Comparison of ENCODE assay signal across 8 mouse cellular contexts in the genomic region with DNA sequence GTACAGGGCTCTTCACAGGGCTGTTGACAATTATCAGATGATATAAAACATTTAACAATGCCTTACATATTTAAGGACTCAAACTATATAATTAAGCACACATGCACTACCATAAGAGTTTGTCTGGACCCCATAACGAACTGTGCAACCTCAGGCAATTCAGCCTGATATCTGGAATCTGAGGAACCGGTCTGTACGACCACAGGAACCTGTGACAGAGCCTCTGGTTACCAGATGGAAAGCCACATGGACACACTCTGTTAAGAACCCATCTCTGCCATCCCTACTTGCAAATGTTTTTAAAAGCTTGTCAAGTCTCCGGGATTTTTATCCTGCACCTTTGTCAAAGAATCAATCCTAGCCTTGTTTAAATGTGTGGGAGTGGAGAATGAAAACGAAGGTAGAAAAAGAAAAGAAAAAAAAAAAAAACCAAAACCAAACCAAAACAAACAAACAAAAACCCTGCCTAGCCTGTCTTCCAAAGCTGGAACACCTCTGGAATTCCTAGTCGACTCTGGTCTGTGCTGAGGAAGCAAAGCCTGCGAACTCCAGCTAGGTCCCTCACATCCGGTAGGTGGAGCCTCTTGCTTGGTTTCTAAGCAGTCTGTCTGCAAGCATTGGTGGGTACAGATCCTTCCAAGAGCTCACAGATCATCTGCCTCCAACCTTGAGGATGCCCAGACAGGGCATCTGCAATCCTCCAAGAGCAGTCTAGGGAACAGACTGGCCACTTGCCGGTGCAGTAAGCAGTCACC. TPM values are rescaled to one million over a fixed set of nuclear protein-coding genes. Genes with fewer than 3 reads are reported as not detected.
DNase-seq lines count a peak whose midpoint lies in the region; ATAC-seq and TF ChIP-seq lines count a peak whose summit lies in the region.

No protein-coding gene starts in this region.

- in situ Hi-C loops in CH12.LX (cut with MboI; ENCODE audit: low pct_ligation_motif_present, low pct_unique_long_range_greater_than_20kb, low sequenced_read_pairs) = loop anchor here (5.0 to 10.0 kb wide), 4 partner anchors 42 to 220 kb away; no protein-coding TSS in a partner anchor

- H3K4me1 ChIP-seq in CH12.LX (ENCODE audit: control insufficient read depth in 1 of 2, insufficient read depth in 2 of 2) = peaks cover 8 to 34% of the 10 kb centered on the region in 2 experiments; a peak in 3 of 4 replicates
- H3K4me1 ChIP-seq in embryonic facial prominence, embryonic 14.5 days (ENCODE audit: control insufficient read depth, insufficient read depth, low read length) = peaks cover 24% of the 10 kb centered on the region
- peaks cover 15% of the 10 kb centered on the region for H3K4me1 ChIP-seq in lung, adult 2 months (ENCODE audit: control insufficient read depth, insufficient read depth, low read length)

- peak overlapping the region; percentile 92 for H3K4me2 ChIP-seq in CH12.LX (ENCODE audit: insufficient read depth, low read depth, poor library complexity, severe bottlenecking)
- H3K4me2 ChIP-seq in embryonic facial prominence, embryonic 14.5 days (ENCODE audit: low read depth, low read length) = peak overlapping the region; percentile 83

- peak; percentile 6 to 88; a peak in 2 of 4 replicates for TF ChIP-seq CTCF in CH12.LX (conservative IDR thresholded peaks at IDR 0.05 in 1 of 2, IDR thresholded peaks at IDR 0.05 in 1 of 2; ENCODE audit: low read depth in 2 of 2, low read length in 2 of 2)
- TF ChIP-seq CTCF in lung, adult 2 months (IDR thresholded peaks at IDR 0.05; ENCODE audit: insufficient read depth, low read length) = peak; percentile 68

- peak; percentile 87 for TF ChIP-seq RAD21 in CH12.LX (IDR thresholded peaks at IDR 0.05; ENCODE audit: low read depth, low read length)

- dilution Hi-C loops in CH12.LX (cut with MboI; ENCODE audit: extremely low pct_ligation_motif_present, extremely low pct_unique_long_range_greater_than_20kb, low sequenced_read_pairs) = no loop called here

- no peak overlapping the region for H3K4me3 ChIP-seq in CH12.LX (replicated peaks in 1 of 3; ENCODE audit: low read depth in 2 of 3, low read length in 2 of 3, poor library complexity in 1 of 3)
- peak overlapping the region; percentile 73; the same call in 1 of the 2 replicates for H3K4me3 ChIP-seq in embryonic facial prominence, embryonic 14.5 days (ENCODE audit: low read depth, low read length)
- no peak overlapping the region for H3K4me3 ChIP-seq in lung, adult 2 months (replicated peaks; ENCODE audit: extremely low read depth, low read depth, low read length)

- TF ChIP-seq POLR2A in CH12.LX (IDR thresholded peaks at IDR 0.05; ENCODE audit: low read depth, low read length) = 0 out of 2 replicates have a peak, but pooled peaks have one; percentile 12
- no peak for TF ChIP-seq POLR2A in lung, adult 2 months (IDR thresholded peaks at IDR 0.05; ENCODE audit: borderline replicate concordance, extremely low read depth, low read depth, low read length)

- no peak for TF ChIP-seq EP300 in CH12.LX (IDR thresholded peaks at IDR 0.05; ENCODE audit: low read length)

- H3K9me3 ChIP-seq in CH12.LX (replicated peaks; ENCODE audit: low read length) = no peaks in the 10 kb centered on the region
- no peaks in the 10 kb centered on the region for H3K9me3 ChIP-seq in embryonic facial prominence, embryonic 14.5 days (ENCODE audit: control insufficient read depth, low read length)

- no peak overlapping the region for H3K27ac ChIP-seq in CH12.LX (ENCODE audit: insufficient read depth, low read depth)
- H3K27ac ChIP-seq in embryonic facial prominence, embryonic 14.5 days (replicated peaks; ENCODE audit: low read depth, low read length) = peak overlapping the region; percentile 87; the same call in 1 of the 2 replicates

- peaks cover 0 to 8% of the 10 kb centered on the region in 2 experiments for H3K36me3 ChIP-seq in CH12.LX (replicated peaks in 1 of 2; ENCODE audit: control insufficient read depth in 1 of 2, insufficient read depth in 1 of 2, low read length in 1 of 2)
- H3K36me3 ChIP-seq in embryonic facial prominence, embryonic 14.5 days (ENCODE audit: control insufficient read depth, insufficient read depth, low read length) = peaks cover 11% of the 10 kb centered on the region; the same call in 1 of the 2 replicates

- intact Hi-C loops in heart, postnatal 14 days (cut with DNase I) = loop anchor here (1.0 to 5.0 kb wide), 4 partner anchors 43 to 228 kb away; no protein-coding TSS in a partner anchor

- peak; percentile 68 for DNase-seq in CH12.LX (ENCODE audit: extremely low read depth)
- DNase-seq in adrenal gland, adult 8-10 months = peak; percentile 58
- DNase-seq in embryonic facial prominence, embryonic 14.5 days (ENCODE audit: low spot score) = peak; percentile 96
- DNase-seq in heart, postnatal 14 days = peak; percentile 62 to 72
- peak; percentile 65 for DNase-seq in layer of hippocampus, adult 9-10 months (ENCODE audit: low spot score)
- DNase-seq in lung, adult 2 months = no peak
- DNase-seq in right cerebral cortex, postnatal 14 days = peak; percentile 63

- 16% methylated on average over 9 of the region's 9 CpGs for WGBS in embryonic facial prominence, embryonic 14.5 days
- 24% methylated on average over 9 of the region's 9 CpGs for WGBS in lung, adult 2 months

- ATAC-seq in embryonic facial prominence, embryonic 14.5 days (ENCODE audit: low read depth) = no peak
- ATAC-seq in activated CD4-positive, CD25-positive, alpha-beta regulatory T cell, adult 4 months = no peak

- H3K27me3 ChIP-seq in CH12.LX (replicated peaks) = no peaks in the 10 kb centered on the region
- H3K27me3 ChIP-seq in embryonic facial prominence, embryonic 14.5 days (replicated peaks; ENCODE audit: control insufficient read depth, insufficient read depth, low read length) = no peaks in the 10 kb centered on the region

- H3K9ac ChIP-seq in CH12.LX (ENCODE audit: insufficient read depth, low read depth) = no peak overlapping the region; the same call in 1 of the 2 replicates
- H3K9ac ChIP-seq in embryonic facial prominence, embryonic 14.5 days (ENCODE audit: low read depth, low read length) = peak overlapping the region; percentile 15; the same call in 1 of the 2 replicates

- peaks cover 2% of the 10 kb centered on the region; the same call in 1 of the 2 replicates for H3K79me2 ChIP-seq in CH12.LX (replicated peaks; ENCODE audit: control insufficient read depth, extremely low read depth, insufficient read depth, poor library complexity, severe bottlenecking)

TF ChIP-seq in CH12.LX, 34 proteins besides CTCF, POLR2A, EP300 and RAD21:
- TF ChIP-seq SMC3 (IDR thresholded peaks at IDR 0.05; ENCODE audit: low read depth, low read length) = peak; percentile 81
- no peak for TF ChIP-seq MYC (IDR thresholded peaks at IDR 0.05; ENCODE audit: low read depth, low read length)
- TF ChIP-seq ZC3H11A (IDR thresholded peaks at IDR 0.05; ENCODE audit: low read depth, low read length) = peak; percentile 49; the same call in 1 of the 2 replicates
- no peak; the same call in 1 of the 2 replicates for TF ChIP-seq SIN3A (IDR thresholded peaks at IDR 0.05; ENCODE audit: low read length)

RNA-seq across cellular contexts. Expression of gene Tpm1, which starts 4.5 kb away (rescaled TPM):
- total RNA-seq in CH12.LX (2012; rRNA removed) (34.6 and 34.9 TPM in 2 replicates), CH12.LX (2014; rRNA removed) (63.1 and 67.2 TPM in 2 replicates)
- 178 and 213 TPM in 2 replicates for polyA plus RNA-seq in CH12.LX (2012; ENCODE audit: insufficient read length, low read depth)
- total RNA-seq in adrenal gland, adult 8-10 months (2022) = 100 to 1,000 TPM; 153 to 277 (median 212) TPM
- polyA plus RNA-seq in embryonic facial prominence, embryonic 14.5 days (2014; fragmentation: Nextera tagmentation; extraction: Ambion mirVana) = 985 and 1,264 TPM in 2 replicates
- over 10,000 TPM; 11,169 to 11,475 TPM for total RNA-seq in heart, postnatal 14 days (2021)
- 168 and 359 TPM in 2 replicates for polyA plus RNA-seq in lung, adult 2 months (2012; rRNA removed)
- polyA plus RNA-seq in activated CD4-positive, CD25-positive, alpha-beta regulatory T cell, adult 4 months (2017; shearing (Covaris generic)) = 10 to 100 TPM; 30.8 to 35.8 TPM
